Mouse (Mus musculus): ENCODE measurements around the gene Arhgef11. TPM values are rescaled to one million over a fixed set of nuclear protein-coding genes. Genes with fewer than 3 reads are reported as not detected.
A peak's percentile ranks its signal among the peaks of the same experiment; 100 is the strongest.
"Not testable (repeated sequence)": the region's sequence is repeated elsewhere in the genome, so short reads cannot be mapped to it uniquely, and the experiment has no call there.

Gene Arhgef11
- polyA plus RNA-seq (2015; fragmentation: Nextera tagmentation; extraction: Ambion mirVana) = 24.6 and 27.0 TPM in 2 replicates

GRCm38 (mm10) chr3:87616957-87617810 is at the start of gene Arhgef11:
Gene Arhgef11 (plus strand): TSS chr3:87617559.
- Histone ChIP-seq H3K4me3 (replicated peaks) (peak within 1 kb of the TSS; percentile 79), H3K9ac (replicated peaks) (peak within 1 kb of the TSS; percentile 91), H3K27ac (peak within 1 kb of the TSS; percentile 93), H3K36me3 (no peaks in the 10 kb centered on the region), H3K9me3 (no peaks in the 10 kb centered on the region), H3K4me2 (replicated peaks) (peak within 1 kb of the TSS; percentile 96), H3K27me3 (no peaks in the 10 kb centered on the region), H3K4me1 (replicated peaks) (peaks cover 51% of the 10 kb centered on the region)
- WGBS = under 1% methylated on average over 65 of the region's 101 CpGs
- ATAC-seq = peak; percentile 94

- Histone ChIP-seq H3K36me3 (no peaks in the 10 kb centered on the region), H3K9me3 (no peaks in the 10 kb centered on the region), H3K9ac (replicated peaks) (no peak overlapping the region), H3K27ac (no peak overlapping the region), H3K4me2 (replicated peaks) (no peak overlapping the region), H3K27me3 (no peaks in the 10 kb centered on the region), H3K4me1 (replicated peaks) (peaks cover 12% of the 10 kb centered on the region), H3K4me3 (replicated peaks) (no peak overlapping the region)
- ATAC-seq = no peak
- 95% methylated on average over 5 of the region's 5 CpGs for whole genome bisulfite sequencing
Measured at GRCm38 (mm10) chr3:87568681-87569080, 48.7 kb upstream of the Arhgef11 start.

GRCm38 (mm10) chr3:87575766-87576165 is 41.6 kb upstream of the Arhgef11 start:
- H3K9ac ChIP-seq (replicated peaks) = no peak overlapping the region
- ATAC-seq = no peak

GRCm38 (mm10) chr3:87582259-87582658 is 35.1 kb upstream of the Arhgef11 start:
- no peak overlapping the region for H3K4me2 ChIP-seq (replicated peaks)

More at GRCm38 (mm10) chr3:87575766-87576165, 41.6 kb upstream of the Arhgef11 start:
- Histone ChIP-seq H3K4me1 (replicated peaks) (no peaks in the 10 kb centered on the region), H3K9me3 (no peaks in the 10 kb centered on the region), H3K36me3 (no peaks in the 10 kb centered on the region), H3K27me3 (no peaks in the 10 kb centered on the region), H3K27ac (no peak overlapping the region), H3K4me3 (replicated peaks) (no peak overlapping the region), H3K4me2 (replicated peaks) (no peak overlapping the region)
- WGBS = 39% methylated on average over 6 of the region's 6 CpGs

GRCm38 (mm10) chr3:87593793-87594192 is 23.6 kb upstream of the Arhgef11 start:
- Histone ChIP-seq H3K9me3 (no peaks in the 10 kb centered on the region), H3K27me3 (no peaks in the 10 kb centered on the region), H3K9ac (replicated peaks) (no peak overlapping the region), H3K4me3 (replicated peaks) (no peak overlapping the region), H3K27ac (no peak overlapping the region), H3K4me1 (replicated peaks) (no peaks in the 10 kb centered on the region), H3K4me2 (replicated peaks) (no peak overlapping the region), H3K36me3 (no peaks in the 10 kb centered on the region)
- no peak for ATAC-seq
- 72% methylated on average over 5 of the region's 5 CpGs for WGBS

More at GRCm38 (mm10) chr3:87582259-87582658, 35.1 kb upstream of the Arhgef11 start:
- no peak for ATAC-seq
- Histone ChIP-seq H3K27me3 (no peaks in the 10 kb centered on the region), H3K9ac (replicated peaks) (no peak overlapping the region), H3K4me1 (replicated peaks) (no peaks in the 10 kb centered on the region), H3K27ac (no peak overlapping the region), H3K4me3 (replicated peaks) (no peak overlapping the region), H3K36me3 (no peaks in the 10 kb centered on the region), H3K9me3 (no peaks in the 10 kb centered on the region)
- 92% methylated on average over 4 of the region's 4 CpGs for WGBS

- H3K9ac ChIP-seq (replicated peaks); H3K36me3 ChIP-seq; H3K9me3 ChIP-seq; H3K4me3 ChIP-seq (replicated peaks); H3K27ac ChIP-seq; H3K4me1 ChIP-seq (replicated peaks); ATAC-seq; H3K27me3 ChIP-seq; H3K4me2 ChIP-seq (replicated peaks): not testable (repeated sequence)
- 74% methylated on average over 4 of the region's 4 CpGs for WGBS
Measured at GRCm38 (mm10) chr3:87595328-87595727, 22.0 kb upstream of the Arhgef11 start.

GRCm38 (mm10) chr3:87601077-87601476 is 16.3 kb upstream of the Arhgef11 start:
- H3K27me3 ChIP-seq; H3K9ac ChIP-seq (replicated peaks); H3K27ac ChIP-seq; H3K36me3 ChIP-seq; H3K4me3 ChIP-seq (replicated peaks); H3K4me2 ChIP-seq (replicated peaks); ATAC-seq; H3K4me1 ChIP-seq (replicated peaks): not testable (repeated sequence)
- H3K9me3 ChIP-seq = peaks cover 25% of the 10 kb centered on the region
- 95% methylated on average over 15 of the region's 15 CpGs for WGBS

GRCm38 (mm10) chr3:87616354-87616753 is 1.0 kb upstream of the Arhgef11 start:
- no peak for ATAC-seq
- Histone ChIP-seq H3K4me3 (replicated peaks) (peak overlapping the region; percentile 79; the same call in 1 of the 2 replicates), H3K27ac (no peak overlapping the region), H3K4me1 (replicated peaks) (peaks cover 42% of the 10 kb centered on the region), H3K9ac (replicated peaks) (no peak overlapping the region), H3K4me2 (replicated peaks) (peak overlapping the region; percentile 96), H3K36me3 (no peaks in the 10 kb centered on the region), H3K9me3 (no peaks in the 10 kb centered on the region), H3K27me3 (no peaks in the 10 kb centered on the region)
- WGBS = 67% methylated on average over 4 of the region's 4 CpGs

- peaks cover 55% of the 10 kb centered on the region for H3K4me1 ChIP-seq (replicated peaks)
- H3K9ac ChIP-seq (replicated peaks) = peak overlapping the region; percentile 91
- no peaks in the 10 kb centered on the region for H3K27me3 ChIP-seq
- no peaks in the 10 kb centered on the region for H3K9me3 ChIP-seq
- H3K4me2 ChIP-seq (replicated peaks) = peak overlapping the region; percentile 96
- ATAC-seq = no peak
- H3K4me3 ChIP-seq (replicated peaks) = peak overlapping the region; percentile 79
- no peaks in the 10 kb centered on the region for H3K36me3 ChIP-seq
- H3K27ac ChIP-seq = peak overlapping the region; percentile 93
- 1% methylated on average over 6 of the region's 6 CpGs for WGBS
Measured at GRCm38 (mm10) chr3:87617811-87618130, 412 bp downstream of the Arhgef11 start.

GRCm38 (mm10) chr3:87618240-87618639 is 881 bp downstream of the Arhgef11 start:
- Histone ChIP-seq H3K4me1 (replicated peaks) (peaks cover 60% of the 10 kb centered on the region), H3K27ac (peak overlapping the region; percentile 93; the same call in 1 of the 2 replicates), H3K9me3 (no peaks in the 10 kb centered on the region), H3K4me3 (replicated peaks) (peak overlapping the region; percentile 79), H3K27me3 (no peaks in the 10 kb centered on the region), H3K4me2 (replicated peaks) (peak overlapping the region; percentile 96), H3K36me3 (no peaks in the 10 kb centered on the region), H3K9ac (replicated peaks) (peak overlapping the region; percentile 91)
- WGBS = 7% methylated on average over 3 of the region's 3 CpGs
- ATAC-seq = no peak

- H3K4me1 ChIP-seq (replicated peaks) = peaks cover 62% of the 10 kb centered on the region
- H3K4me3 ChIP-seq (replicated peaks) = peak overlapping the region; percentile 79
- ATAC-seq = no peak
- no peak overlapping the region for H3K27ac ChIP-seq
- no peaks in the 10 kb centered on the region for H3K27me3 ChIP-seq
- peak overlapping the region; percentile 91 for H3K9ac ChIP-seq (replicated peaks)
- peak overlapping the region; percentile 96 for H3K4me2 ChIP-seq (replicated peaks)
- no peaks in the 10 kb centered on the region for H3K9me3 ChIP-seq
- 47% methylated on average over 5 of the region's 5 CpGs for WGBS
- no peaks in the 10 kb centered on the region for H3K36me3 ChIP-seq
Measured at GRCm38 (mm10) chr3:87618981-87619710, 1.8 kb downstream of the Arhgef11 start.

GRCm38 (mm10) chr3:87620218-87620891 is 3.0 kb downstream of the Arhgef11 start:
- WGBS = 63% methylated on average over 7 of the region's 7 CpGs
- Histone ChIP-seq H3K4me3 (replicated peaks) (peak overlapping the region; percentile 79), H3K9me3 (no peaks in the 10 kb centered on the region), H3K4me2 (replicated peaks) (peak overlapping the region; percentile 96), H3K4me1 (replicated peaks) (peaks cover 66% of the 10 kb centered on the region), H3K27me3 (no peaks in the 10 kb centered on the region), H3K36me3 (no peaks in the 10 kb centered on the region), H3K27ac (no peak overlapping the region), H3K9ac (replicated peaks) (peak overlapping the region; percentile 91)
- ATAC-seq = no peak

Data from midbrain, embryonic 13.5 days (tissue).